Mouse (Mus musculus) kidney, postnatal 36 days (tissue): Measurements from ENCODE around the gene Emd.

Experiments
- DNase-seq, 2 experiments: peaks; one replicate each; pipeline ENCODE4 v3.0.0; 2021 to 2022; ENCODE audit warnings: mixed read lengths in 2 of 2

The Emd gene

DNA sequence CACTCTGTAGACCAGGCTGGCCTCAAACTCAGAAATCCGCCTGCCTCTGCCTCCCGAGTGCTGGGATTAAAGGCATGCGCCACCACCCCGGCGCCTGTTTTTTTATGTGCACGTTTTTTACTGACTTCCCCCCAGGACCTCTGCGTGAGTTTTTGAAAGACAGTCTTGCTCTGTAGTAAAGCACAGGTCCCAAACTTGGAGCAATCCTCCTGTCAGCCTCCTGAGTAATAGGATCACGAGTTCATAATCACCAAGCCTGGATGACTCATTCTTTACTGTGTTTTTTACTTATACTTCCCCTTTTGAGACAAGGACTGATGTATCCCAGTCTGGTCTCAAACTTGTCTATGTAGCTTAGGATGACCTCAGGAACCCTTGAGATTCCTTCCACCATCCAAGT is 23.4 kb downstream of the Emd start:
- DNase-seq = no peak

GRCm38 (mm10) chrX:74281041-74281731 is 26.7 kb downstream of the Emd start:
- no peak for DNase-seq

- peak; percentile 90 to 95 for DNase-seq
These were observed 27.4 kb downstream of the Emd start, which contains the start of the genes Taz and Dnase1l1 for GRCm38 (mm10) chrX:74281732-74282394. Gene Taz (plus strand): TSS chrX:74281912. Gene Dnase1l1 (minus strand): TSS chrX:74282337.

DNA sequence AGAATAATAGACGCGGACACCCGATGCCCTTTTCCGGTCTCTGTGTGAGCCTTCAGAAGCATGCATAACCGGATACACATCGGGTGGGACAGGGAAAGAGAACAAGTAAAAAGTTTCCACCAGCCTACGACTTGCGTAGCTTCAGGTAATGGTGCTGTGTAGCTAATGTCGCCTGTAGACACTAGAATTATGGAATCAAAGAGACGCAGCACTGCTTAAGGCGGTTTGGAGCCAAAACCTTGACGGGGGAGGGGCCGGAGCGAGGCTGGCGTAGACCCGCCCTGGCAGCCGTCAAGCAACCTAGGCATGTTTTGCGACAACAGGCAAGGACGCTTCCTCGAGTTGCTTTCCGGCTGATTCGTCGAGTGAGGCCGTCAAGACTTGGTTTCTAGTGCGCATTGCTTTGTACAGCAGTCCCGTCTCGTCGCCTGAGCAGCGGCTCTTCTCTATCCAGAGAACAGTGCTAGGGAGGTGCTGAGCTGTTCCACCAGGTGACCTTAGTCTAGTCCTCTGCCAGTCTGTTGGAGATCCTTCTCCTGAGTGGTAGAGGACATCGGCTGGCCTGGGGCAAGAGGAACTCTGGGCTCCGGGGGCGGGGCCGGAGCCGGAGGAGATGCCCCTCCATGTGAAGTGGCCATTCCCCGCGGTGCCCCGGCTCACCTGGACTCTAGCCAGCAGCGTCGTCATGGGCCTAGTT is 28.1 kb downstream of the Emd start:
- DNase-seq = peak; percentile 89 to 92

DNA sequence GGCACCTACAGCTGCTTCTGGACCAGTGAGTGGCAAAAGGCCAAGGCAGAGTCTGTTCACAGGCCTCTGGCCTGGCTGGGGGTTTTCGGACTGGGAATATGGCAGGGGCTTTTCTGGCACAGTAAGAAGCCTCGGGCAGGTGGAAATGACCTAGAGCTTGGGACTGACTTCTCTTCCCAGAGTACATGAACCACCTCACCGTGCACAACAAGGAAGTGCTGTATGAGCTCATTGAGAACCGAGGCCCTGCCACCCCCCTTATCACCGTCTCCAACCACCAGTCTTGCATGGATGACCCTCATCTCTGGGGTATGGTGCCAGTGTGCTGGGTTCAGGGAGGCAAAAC is 28.6 kb downstream of the Emd start:
- DNase-seq = no peak

GRCm38 (mm10) chrX:74293431-74293830 is 38.9 kb downstream of the Emd start:
- DNase-seq = no peak

DNA sequence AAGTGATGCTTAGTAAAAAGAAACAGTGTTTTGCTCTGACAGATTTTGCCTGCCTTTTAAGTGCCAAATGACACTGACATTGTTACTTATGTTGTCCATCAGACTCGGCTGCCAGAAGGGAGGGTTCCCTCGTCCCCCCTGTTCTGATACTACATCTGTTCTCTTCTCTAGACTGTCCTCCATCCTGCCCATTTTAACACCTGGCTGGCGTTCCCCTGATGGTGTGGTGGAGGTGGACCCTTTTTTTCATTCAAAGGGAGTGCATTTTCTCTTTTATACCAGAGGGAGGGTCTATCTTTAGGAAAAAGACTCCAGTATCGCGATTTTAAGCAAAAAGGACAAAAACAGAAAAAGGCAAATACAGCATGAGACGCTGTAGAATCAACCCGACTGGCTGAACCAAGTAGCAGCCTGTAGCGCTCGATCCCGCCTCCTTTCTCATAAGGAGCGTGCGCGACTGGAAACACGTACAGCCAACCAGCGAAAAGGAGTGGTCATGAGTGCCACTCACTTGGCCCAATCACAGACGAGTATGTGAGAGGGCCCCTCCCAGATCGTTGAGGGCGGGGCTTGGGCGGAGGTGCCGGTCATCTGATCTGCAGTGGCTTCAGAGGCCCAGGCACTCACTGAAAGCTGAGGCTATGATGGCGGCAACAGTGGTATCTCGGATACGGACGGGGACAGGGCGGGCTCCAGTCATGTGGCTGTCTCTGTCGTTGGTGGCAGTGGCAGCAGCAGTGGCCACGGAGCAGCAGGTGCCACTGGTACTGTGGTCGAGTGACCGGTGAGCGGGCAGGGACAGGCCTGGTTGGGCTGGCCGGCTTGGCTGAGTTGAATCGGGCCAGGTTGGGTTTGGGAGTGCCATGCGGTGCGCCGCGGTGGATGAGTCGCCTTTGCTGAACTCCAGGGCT is 42.3 kb downstream of the Emd start, which contains the start of gene Atp6ap1:
Gene Atp6ap1, plus strand, starts transcription at position 560 of the 911 bp plus-strand sequence.
- peak; percentile 94 to 95 for DNase-seq

GRCm38 (mm10) chrX:74298348-74298747 is 43.9 kb downstream of the Emd start:
- no peak for DNase-seq

DNA sequence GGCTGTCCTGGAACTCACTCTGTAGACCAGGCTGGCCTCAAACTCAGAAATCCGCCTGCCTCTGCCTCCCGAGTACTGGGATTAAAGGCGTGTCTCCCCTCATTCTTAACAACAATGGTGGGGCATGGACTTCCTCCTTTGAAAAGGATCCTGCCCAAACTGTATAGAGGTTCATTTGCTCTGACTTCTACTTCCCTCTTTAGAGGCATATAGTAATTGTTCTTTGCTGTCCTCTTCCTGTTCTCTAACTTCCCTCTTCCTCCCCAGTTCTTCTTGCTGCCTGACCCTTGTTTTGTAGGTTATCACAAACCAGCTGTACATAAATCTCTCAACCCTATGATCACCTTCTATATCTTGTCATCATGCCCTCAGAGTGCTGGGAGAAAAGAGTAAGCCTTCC is 45.2 kb downstream of the Emd start:
- no peak for DNase-seq

- DNase-seq = peak; percentile 50 to 79
These were observed 50.6 kb downstream of the Emd start, which contains the start of gene Gdi1 for GRCm38 (mm10) chrX:74304867-74305700. Gene Gdi1 (plus strand): TSS chrX:74304998.
